Mouse (Mus musculus) gastrocnemius, postnatal 36 days (tissue): ENCODE measurements around the gene Xpo1. TPM values are rescaled to one million over a fixed set of nuclear protein-coding genes. Genes with fewer than 3 reads are reported as not detected.

Source experiments
- DNase-seq, 2 experiments: peaks; one replicate each; pipeline ENCODE4 v3.0.0; 2022
- intact Hi-C: fragments of 180-260 bp; cut with DNase I; formaldehyde crosslinking; loops from one replicate; pipeline ENCODE4 v1.15.1; 2025
- long read RNA-seq, 2 experiments: library from polyadenylated mRNA; stranded (forward); transcript quantifications; one replicate each; pipeline ENCODE4 v2.0.0; 2021
- total RNA-seq, 2 experiments: library from RNA; stranded (reverse); gene quantifications; 2 replicates each; pipeline ENCODE4 v1.2.3; 2021

The Xpo1 gene
- total RNA-seq: 10 to 100 TPM; 21.7 to 22.4 TPM
- long read RNA-seq, experiment 1, full-length matches to known transcripts: 4 of 5 reads
- long read RNA-seq, experiment 1, partial matches to known transcripts: 0 of 5 reads
- long read RNA-seq, experiment 1, other reads (novel, unspliced or antisense): 1 of 5 reads
- long read RNA-seq, experiment 2, full-length matches to known transcripts: 3 of 8 reads
- long read RNA-seq, experiment 2, partial matches to known transcripts: 3 of 8 reads
- long read RNA-seq, experiment 2, other reads (novel, unspliced or antisense): 2 of 8 reads

DNA sequence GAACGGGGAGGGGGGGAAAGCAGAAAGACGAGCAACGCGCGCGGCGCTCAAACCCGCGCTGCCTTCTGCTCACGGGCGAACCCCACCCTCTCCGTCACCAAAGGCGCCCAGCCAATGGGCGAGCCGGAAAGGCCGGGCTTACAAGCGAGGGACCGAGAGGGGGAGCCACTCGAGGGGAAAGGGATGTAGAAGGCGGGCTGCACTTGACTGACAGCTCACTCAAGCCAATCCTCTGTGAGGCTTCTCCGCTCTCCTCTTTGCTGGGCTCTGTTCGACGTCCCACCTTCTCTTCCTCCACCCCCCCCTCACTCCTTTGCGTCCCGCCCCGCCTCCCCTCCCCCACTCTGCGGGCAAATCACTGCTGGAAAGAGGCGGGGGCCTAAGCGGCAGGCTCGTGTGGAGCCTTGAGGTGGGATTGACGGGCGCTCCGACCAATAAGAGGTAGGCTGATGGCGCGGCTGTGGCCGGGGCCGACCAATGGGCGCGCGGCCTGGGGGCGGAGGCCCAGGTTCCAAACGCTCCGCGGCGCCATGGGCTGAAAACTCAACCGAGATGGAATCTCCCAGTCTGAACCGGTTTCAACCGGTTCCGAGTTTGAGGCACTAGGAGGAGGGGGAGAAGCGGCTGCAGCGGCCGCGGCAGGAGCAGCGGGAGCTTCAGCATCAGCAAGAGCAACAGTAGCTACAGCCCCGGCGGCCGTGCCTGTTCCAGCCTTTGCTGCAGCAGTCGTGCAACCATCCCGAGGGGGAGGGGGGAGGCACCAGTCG is at the start of gene Xpo1:
Gene Xpo1, plus strand, starts transcription at position 615 of the 767 bp plus-strand sequence.
- intact Hi-C loops: loop anchor here (5.0 kb wide), 1 partner anchor 623 kb away; no protein-coding TSS in a partner anchor
- DNase-seq: peak; percentile 99 to 100

DNA sequence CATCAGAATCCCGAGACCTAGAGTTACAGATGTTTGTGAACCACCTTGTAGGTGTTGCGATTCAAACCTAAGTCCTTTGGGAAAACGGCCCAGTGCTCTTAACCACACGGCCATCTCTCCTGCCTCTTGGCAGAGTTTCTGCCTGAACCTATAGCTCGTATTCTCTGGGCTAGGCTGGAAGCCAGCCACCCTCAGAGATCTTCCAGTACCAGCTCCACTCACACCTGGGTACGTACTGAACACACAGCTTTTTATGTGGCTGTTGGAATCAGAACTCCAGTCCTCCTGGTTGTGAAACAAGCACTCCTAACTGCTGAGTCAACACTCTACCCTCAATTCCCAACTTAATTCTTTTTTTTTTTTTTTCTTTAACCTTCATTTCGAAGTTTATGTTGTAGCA is 46.1 kb upstream of the Xpo1 start:
- intact Hi-C loops: no loop called here
- no peak for DNase-seq

DNA sequence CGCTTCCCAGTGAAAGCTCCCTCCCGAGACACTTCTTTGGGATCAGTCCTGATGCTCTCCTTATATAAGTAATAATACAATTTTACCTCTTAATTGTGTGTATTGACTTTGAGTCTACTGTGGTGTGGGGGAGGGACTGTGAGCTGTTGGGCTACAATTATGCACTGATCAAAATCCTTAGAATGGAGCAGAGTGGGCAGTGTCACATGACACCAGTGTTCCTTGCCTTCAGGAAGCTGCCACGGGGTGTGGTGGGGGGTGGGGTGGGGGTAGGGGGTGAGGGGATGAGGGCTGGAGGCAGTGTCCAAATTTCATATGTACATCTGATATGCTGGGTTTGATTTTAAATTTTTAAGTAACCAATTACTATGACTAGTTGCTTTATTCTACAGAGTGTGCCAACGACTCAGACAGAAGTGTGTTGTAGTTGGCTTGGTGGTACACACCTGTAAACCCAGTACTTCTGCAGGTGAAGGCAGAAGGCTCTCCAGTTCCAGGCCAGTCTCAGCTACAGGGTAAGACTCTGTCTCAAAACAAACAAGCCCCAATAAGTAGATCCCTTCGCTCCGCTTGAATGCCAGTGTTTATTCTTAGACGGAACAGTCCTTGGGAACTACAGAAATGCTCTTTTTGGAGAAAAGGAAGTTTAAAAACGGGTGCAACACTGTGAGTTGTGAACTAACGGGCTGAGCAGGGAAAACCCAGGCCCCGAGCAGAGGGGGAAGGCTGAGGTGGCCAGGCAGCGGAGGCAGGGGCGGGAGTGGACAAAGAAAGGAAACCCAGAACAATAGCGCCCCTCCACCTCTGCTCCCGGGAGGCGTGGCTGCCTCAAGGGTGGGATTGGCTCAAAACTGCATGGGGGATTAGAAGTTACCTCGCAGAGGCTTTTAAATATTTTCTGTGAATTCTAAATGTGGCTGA is 45.0 kb upstream of the Xpo1 start:
- peak; percentile 21 to 23 for DNase-seq
- intact Hi-C loops: no loop called here

- intact Hi-C loops: loop anchor here (5.0 kb wide), 1 partner anchor 35 kb away; no protein-coding TSS in a partner anchor
- no peak for DNase-seq
Observed at GRCm38 (mm10) chr11:23217430-23217829, 38.4 kb upstream of the Xpo1 start.

DNA sequence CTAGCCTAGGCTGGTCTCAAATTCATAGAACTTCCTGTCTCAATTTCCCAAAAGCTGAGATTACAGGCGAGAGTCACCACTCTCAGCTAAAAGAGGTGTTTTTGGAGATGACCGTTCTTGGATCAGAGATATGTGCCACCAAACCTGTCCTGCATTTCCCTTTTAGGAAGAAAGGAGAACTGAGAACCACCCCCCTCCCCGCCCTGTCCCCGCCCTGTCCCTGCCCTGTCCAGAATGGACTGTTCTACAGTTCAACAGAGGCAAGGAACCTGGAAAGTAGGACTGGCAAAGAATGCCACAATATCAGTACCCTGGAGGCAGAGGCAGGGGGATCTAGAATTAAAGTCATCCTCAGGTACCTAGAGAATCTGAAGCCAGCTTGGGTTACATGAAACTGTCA is 19.8 kb upstream of the Xpo1 start:
- intact Hi-C loops: no loop called here
- DNase-seq: no peak

DNA sequence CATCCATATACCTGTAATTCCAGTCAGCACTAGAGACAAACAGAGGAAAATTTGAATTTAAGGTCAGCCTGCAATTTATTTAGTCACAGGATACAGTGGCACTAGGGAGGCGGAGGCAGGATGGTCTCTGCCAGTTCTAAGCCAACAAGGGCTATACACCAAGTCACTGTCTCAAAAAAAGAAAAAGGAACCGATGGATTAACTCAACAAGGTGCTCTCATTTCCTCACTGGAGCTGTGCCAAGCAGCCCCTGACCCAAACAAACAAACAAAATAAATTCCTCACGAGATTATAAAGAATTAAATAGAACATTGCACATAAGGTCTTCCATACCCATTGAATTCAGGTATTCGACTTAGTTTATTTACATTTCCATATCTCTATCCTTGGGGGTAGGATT is 1.9 kb upstream of the Xpo1 start:
- intact Hi-C loops: loop anchor here (5.0 kb wide), 2 partner anchors 37 to 242 kb away; no protein-coding TSS in a partner anchor

GRCm38 (mm10) chr11:23254548-23254947 is 1.3 kb upstream of the Xpo1 start:
- DNase-seq: no peak
- intact Hi-C loops: loop anchor here (5.0 kb wide), 2 partner anchors 37 to 242 kb away; no protein-coding TSS in a partner anchor

More for the DNA sequence above, 1.9 kb upstream of the Xpo1 start:
- no peak for DNase-seq

DNA sequence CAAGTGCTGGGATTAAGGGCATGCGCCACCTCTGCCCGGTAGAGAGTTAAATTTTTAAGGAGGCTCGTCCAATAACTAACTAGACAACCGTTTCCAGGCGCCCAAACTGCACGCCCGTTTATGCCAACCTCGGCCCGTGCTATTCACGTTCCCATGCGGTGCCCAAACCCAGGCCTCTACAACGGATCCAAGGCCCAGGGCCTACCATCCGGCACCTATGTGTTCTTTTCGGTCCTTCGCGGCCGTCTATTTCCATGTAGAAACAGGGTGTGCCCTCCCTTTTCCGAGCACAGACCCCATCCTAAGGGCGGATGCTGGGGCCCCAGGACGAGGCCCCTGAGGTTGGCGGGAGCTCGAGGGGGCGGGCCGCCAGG is 801 bp upstream of the Xpo1 start:
- no peak for DNase-seq
- intact Hi-C loops: loop anchor here (5.0 kb wide), 1 partner anchor 623 kb away; no protein-coding TSS in a partner anchor

- no peak for DNase-seq
- intact Hi-C loops: loop anchor here (5.0 kb wide), 1 partner anchor 624 kb away; no protein-coding TSS in a partner anchor
Observed at GRCm38 (mm10) chr11:23256194-23256802, 457 bp downstream of the Xpo1 start.

DNA sequence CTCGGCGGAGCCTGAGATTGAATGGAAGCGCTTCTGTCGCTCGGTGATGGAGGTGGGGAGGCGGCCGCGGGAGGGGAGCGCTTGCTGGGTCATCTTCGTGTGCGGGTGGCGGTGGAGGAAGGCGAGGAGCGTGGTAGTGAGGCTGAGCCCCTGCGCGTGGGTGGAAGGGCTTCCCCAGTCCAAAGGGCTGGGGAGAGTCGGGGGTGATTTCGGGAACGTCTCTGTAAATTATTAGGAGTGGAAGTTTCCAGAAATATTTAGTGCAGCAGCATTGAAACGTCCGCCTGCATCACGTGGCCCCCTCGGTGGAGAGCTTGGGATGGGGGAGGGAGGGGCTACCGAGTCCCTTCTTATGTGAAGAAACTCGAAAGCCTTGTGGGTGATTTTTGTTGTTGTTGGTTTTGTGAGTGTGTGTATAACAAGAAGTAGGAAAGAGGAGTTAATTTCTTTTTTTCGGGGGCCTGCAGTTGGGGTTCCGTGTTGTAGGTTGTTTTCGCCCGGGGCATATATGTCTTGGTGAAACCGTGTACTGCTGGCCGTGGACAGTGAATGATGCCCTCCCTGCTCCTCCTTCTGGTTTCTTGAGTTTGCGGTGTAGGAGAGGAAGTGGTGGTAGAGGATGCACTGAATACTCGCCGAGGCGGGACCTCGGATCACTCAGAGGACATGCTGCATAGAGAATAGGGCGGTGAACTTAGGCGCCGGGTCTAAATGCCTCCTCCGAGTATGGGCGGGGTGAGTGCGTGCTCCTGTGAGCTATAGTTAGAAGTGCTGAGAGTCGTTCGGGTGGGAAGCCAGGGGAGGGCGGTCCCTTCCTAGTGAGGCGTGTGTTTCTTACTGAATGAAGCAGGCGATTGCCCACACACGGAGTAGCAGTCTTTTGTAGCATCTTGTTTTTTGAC is 1.2 kb downstream of the Xpo1 start:
- DNase-seq: peak; percentile 57 to 68
- intact Hi-C loops: loop anchor here (5.0 kb wide), 1 partner anchor 625 kb away; no protein-coding TSS in a partner anchor

GRCm38 (mm10) chr11:23259073-23259472 is 3.2 kb downstream of the Xpo1 start:
- intact Hi-C loops: loop anchor here (2.0 to 5.0 kb wide), 2 partner anchors 278 to 627 kb away; no protein-coding TSS in a partner anchor

GRCm38 (mm10) chr11:23259481-23259880 is 3.6 kb downstream of the Xpo1 start:
- intact Hi-C loops: loop anchor here (2.0 to 5.0 kb wide), 2 partner anchors 279 to 627 kb away; no protein-coding TSS in a partner anchor
- no peak for DNase-seq

More at GRCm38 (mm10) chr11:23259073-23259472, 3.2 kb downstream of the Xpo1 start:
- DNase-seq: no peak

DNA sequence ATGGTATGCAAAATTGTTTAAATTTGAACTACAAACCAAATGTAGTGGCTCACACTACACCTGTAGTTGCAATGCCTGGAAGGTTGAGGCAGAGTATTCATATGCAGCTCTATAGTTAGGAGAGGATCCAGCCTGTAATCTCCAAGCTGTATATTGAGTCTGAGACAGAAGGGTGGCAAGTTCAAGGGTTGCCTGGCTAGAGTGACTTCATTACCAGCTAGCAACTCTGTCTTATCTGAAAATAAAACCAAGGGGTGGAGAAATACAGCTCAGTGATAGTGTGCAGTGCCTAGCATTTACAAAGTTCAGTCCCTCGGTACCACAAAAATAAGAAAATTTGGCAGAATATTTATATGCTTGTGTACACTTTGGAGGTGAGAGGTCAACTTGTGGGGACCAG is 4.3 kb downstream of the Xpo1 start:
- DNase-seq: no peak
- intact Hi-C loops: no loop called here

GRCm38 (mm10) chr11:23261490-23261889 is 5.6 kb downstream of the Xpo1 start:
- DNase-seq: no peak
- intact Hi-C loops: no loop called here

DNA sequence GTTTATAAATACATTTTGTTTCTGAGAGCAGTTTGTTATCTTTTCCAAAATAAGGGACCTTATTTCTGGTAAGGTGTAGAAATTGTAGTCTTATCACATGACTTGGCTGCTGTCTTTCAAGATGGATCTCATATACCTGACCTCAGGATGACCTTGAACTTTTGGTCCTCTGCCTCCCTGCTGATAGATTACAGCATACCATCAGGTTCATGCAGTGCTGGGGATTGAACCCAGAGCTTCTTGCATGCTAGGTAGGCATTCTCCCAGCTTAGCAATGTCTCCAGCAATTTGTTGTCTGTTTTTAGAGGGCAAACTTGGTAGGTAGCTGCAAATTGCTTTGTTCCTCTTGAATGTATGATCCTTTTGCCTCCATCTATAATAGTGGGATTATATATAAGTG is 9.1 kb downstream of the Xpo1 start:
- DNase-seq: no peak
- intact Hi-C loops: no loop called here

DNA sequence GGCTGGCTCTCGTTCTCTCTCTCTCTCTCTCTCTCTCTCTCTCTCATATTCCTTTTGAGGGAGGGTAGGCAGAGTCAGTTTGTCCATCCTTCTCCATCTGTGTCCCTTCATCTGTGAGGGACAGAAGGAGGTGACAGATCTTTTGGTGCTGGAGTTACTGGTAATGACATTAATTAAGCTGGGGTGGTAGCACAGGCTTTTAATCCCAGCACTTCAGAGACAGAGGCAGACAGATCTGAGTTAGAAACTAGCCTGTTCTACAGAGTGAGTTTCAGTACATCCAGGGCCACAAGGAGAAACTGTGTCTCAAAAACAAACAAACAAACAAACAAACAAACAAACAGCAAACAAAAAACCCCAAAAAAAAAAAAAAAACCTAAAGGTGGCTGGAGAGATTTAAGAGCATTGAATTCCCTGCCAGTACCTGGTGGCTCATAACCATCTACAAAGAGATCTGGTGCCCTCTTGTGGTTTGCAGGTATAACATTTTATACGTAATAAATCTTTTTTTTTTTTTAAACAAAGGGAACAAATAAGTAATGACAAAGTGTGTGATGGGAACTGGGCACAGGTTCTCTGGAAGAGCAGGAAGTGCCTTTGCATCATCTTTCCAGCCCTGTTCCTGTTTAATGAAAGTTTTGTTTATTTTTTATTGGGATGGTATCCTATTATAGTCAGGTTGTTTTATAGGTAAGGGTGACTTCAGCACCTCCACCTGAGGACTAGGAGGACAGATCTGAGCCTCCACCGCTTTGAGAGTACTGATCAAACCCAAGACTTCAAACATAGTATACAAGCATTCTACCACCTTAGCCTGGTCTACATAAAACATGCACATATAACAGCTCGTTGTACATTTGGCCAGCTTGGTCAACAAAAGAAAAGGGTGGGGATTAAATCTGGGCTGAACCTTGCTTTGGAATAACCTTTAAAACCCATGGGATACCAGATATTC is 16.2 kb downstream of the Xpo1 start:
- no peak for DNase-seq
- intact Hi-C loops: loop anchor here (2.0 to 5.0 kb wide), 3 partner anchors 120 to 640 kb away; no protein-coding TSS in a partner anchor

DNA sequence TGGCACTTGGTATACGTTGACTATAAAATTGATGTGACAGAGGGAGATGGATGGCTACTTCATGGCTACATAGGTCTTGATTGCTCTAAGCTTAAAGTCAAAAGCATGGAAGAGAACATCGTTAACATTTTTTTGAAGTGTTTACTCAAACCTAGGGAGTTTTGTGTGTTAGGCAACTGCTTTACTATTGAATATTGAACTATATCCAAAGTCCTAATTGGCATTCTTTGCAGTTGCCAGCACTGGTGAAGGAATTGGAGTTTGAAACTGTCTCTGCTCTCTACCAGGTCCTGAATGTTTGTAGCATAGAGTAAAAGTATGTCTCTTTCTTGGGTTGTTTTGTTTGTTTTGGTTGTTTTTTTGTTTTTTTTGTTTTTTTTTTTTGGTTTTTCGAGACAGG is 19.9 kb downstream of the Xpo1 start:
- DNase-seq: no peak
- intact Hi-C loops: loop anchor here (5.0 kb wide), 1 partner anchor 273 kb away; no protein-coding TSS in a partner anchor
